Mouse (Mus musculus) lung, postnatal 0 days (tissue): ENCODE data around the gene Stra6. TPM values are rescaled to one million over a fixed set of nuclear protein-coding genes. Genes with fewer than 3 reads are reported as not detected.

Source experiments
- ATAC-seq: fragments of 200-750 bp; cut with Nextera tagmentation; 2 replicates; pipeline ENCODE4 v1.8.0; 2017; ENCODE audit warnings: moderate library complexity
- DNase-seq: peaks from one replicate; pipeline ENCODE4 v3.0.0-alpha.2; 2016; ENCODE audit warnings: low spot score
- H3K27ac ChIP-seq: fragments of 300-500 bp; sonication (generic); 2 replicates; pipeline ENCODE4 v1.5.1; 2014; ENCODE audit warnings: antibody characterized with exemption, mild to moderate bottlenecking, low read length, mixed read lengths
- H3K27me3 ChIP-seq: fragments of 300-500 bp; sonication (generic); replicated peaks from 2 replicates; pipeline ENCODE4 v1.6.1; 2014; ENCODE audit warnings: low read length, mixed read lengths; ENCODE audit not compliant: insufficient read depth
- H3K36me3 ChIP-seq: fragments of 300-500 bp; sonication (generic); 2 replicates; pipeline ENCODE4 v1.6.1; 2014; ENCODE audit warnings: low read length, mixed read lengths; ENCODE audit not compliant: insufficient read depth
- H3K4me1 ChIP-seq: fragments of 300-500 bp; sonication (generic); 2 replicates; pipeline ENCODE4 v1.6.1; 2014; ENCODE audit warnings: antibody characterized with exemption, low read depth, low read length, mixed read lengths; ENCODE audit not compliant: insufficient read depth
- H3K4me2 ChIP-seq: fragments of 300-500 bp; sonication (generic); replicated peaks from 2 replicates; pipeline ENCODE4 v1.6.1; 2014; ENCODE audit warnings: low read depth, mild to moderate bottlenecking, low read length, moderate library complexity, mixed read lengths
- H3K4me3 ChIP-seq: fragments of 300-500 bp; sonication (generic); 2 replicates; pipeline ENCODE4 v1.5.1; 2014; ENCODE audit warnings: low read depth, low read length
- H3K9ac ChIP-seq: fragments of 300-500 bp; sonication (generic); replicated peaks from 2 replicates; pipeline ENCODE4 v1.6.1; 2014; ENCODE audit warnings: low read depth, mild to moderate bottlenecking
- H3K9me3 ChIP-seq: fragments of 300-500 bp; sonication (generic); 2 replicates; pipeline ENCODE4 v1.6.1; 2016; ENCODE audit warnings: low read length, mixed read lengths
- CTCF ChIP-seq: IDR thresholded peaks from 2 replicates; pipeline ENCODE4 v1.5.1; 2016; ENCODE audit warnings: antibody characterized with exemption, mild to moderate bottlenecking
- EP300 ChIP-seq: IDR thresholded peaks from 2 replicates; pipeline ENCODE4 v1.6.1; 2016; ENCODE audit warnings: antibody characterized with exemption, mild to moderate bottlenecking, control low read depth
- WGBS: fragments of 180-500 bp; shearing (Covaris S2); extraction: QIAGEN DNeasy Blood & Tissue Kit; methylation state at CpG from one replicate; pipeline ENCODE4 v1.1.7; 2014; 5-methylcytosine and 5-hydroxymethylcytosine counted together
- polyA plus RNA-seq: library from polyadenylated mRNA; unstranded; fragments of >200 nt; fragmentation: Nextera tagmentation; extraction: Ambion mirVana; gene quantifications from 2 replicates; pipeline ENCODE4 v1.2.1, GENCODE M21; 2015

The Stra6 gene
- polyA plus RNA-seq, 1 experiment from 2014 or later, result 0.41 TPM

DNA sequence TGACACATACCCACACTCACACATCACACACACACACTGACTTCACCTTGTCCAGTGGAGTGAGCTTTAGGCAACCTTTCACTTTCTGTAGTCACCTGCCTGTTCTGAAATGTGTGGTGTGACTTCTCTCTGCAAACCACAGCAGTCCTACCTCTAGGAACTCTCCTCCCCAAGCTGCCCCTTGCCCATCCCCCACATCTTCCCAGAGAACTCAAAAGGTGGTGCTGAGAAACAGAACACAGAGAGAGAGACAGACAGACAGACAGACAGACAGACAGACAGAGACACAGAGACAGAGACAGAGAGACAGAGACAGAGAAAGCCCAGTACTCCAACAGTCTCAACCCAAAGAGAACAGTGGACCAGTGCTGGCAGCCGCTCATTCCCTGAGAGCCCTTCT lies 132.1 kb downstream of the Stra6 start:
- H3K9ac ChIP-seq, result no peak overlapping the region
- TF ChIP-seq EP300 (no peak), CTCF (no peak)
- H3K9me3 ChIP-seq, result no peaks in the 10 kb centered on the region
- H3K36me3 ChIP-seq, result no peaks in the 10 kb centered on the region
- ATAC-seq (no peak), DNase-seq (no peak)
- H3K27me3 ChIP-seq, result peaks cover 57% of the 10 kb centered on the region
- WGBS, result 10% methylated on average over 1 of the region's 1 CpGs
- H3K4me3 ChIP-seq, result no peak overlapping the region
- no peak overlapping the region for H3K27ac ChIP-seq
- H3K4me2 ChIP-seq, result no peak overlapping the region
- H3K4me1 ChIP-seq, result peaks cover 8% of the 10 kb centered on the region; the same call in 1 of the 2 replicates

DNA sequence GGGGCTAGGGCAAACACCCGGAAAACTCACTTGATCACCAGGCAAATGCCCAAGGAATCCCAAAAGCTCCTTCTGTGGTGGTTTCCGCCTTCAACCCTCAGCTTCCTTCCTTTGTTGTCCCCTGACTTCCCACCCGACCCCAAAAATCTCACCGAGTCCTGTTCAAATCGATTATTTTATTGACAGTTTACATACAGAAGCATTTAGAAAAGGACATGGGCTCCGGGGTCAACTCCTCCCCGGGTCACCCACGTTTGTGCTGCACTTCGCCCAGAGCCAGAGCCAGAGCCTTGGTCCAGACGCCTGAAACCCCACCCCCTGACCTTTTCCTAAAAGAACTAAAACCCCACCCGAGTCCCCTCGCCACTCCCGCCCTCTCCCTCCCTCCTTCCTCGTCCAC lies 132.6 kb downstream of the Stra6 start:
- TF ChIP-seq EP300, result no peak
- TF ChIP-seq CTCF, result no peak

DNA sequence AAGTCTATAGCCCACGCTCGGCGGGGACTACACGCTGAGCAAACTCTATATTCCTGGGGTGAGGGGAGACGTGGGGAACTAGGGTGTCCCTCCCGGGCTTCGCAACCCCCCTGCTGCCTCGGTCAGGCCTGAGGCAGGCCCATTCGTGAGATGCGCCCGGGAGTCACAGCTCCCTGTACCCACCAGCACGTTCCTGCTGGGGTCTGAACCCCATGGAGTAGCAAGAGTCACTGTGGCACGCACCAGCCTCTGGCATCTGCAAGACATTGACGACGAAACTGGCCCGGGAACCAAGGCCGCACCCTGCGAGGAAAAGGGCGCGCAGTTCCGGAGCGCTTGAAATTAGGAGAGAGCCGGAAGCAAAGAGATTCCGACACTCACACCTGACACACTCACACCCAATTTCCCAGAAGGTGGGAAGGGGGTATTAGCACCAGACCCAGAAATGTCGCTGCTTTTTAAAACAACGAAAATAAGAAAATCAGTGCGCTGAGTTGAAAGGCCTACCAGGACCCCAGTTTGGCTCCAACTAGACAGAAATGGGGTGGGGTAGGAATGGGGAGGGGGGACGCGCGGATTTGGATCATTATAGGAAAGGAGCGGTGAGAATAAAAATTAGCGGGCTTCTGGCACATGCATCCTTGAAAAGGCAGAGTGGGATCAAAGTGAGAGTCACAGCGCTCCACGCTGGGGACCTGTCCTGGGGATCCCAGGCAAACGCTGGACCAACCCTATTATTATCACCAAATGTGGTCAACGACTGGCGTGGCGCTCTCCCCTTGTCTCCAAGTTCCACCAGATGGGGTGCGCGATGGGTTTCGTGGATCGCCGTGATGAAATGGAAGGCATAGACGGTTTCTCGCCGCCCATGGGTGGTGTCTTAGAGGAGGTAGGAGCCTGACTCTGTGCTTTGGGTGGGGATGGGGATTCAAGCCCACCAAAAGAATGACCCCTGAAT lies 133.3 kb downstream of the Stra6 start:
- WGBS, result 4% methylated on average over 46 of the region's 46 CpGs
- DNase-seq (no peak), ATAC-seq (no peak)
- Histone ChIP-seq H3K4me2 (0 out of 2 replicates have a peak overlapping the region, but pooled peaks have one; percentile 15), H3K36me3 (no peaks in the 10 kb centered on the region), H3K9me3 (no peaks in the 10 kb centered on the region), H3K4me1 (peaks cover 8% of the 10 kb centered on the region; the same call in 1 of the 2 replicates), H3K4me3 (no peak overlapping the region), H3K27ac (no peak overlapping the region), H3K9ac (no peak overlapping the region), H3K27me3 (peaks cover 68% of the 10 kb centered on the region)
- no peak for TF ChIP-seq CTCF
- no peak for TF ChIP-seq EP300

More for the DNA sequence above, 132.6 kb downstream of the Stra6 start:
- no peak overlapping the region for H3K4me3 ChIP-seq
- 4% methylated on average over 14 of the region's 14 CpGs for WGBS
- H3K4me1 ChIP-seq, result peaks cover 8% of the 10 kb centered on the region; the same call in 1 of the 2 replicates
- H3K27ac ChIP-seq, result no peak overlapping the region
- DNase-seq (no peak), ATAC-seq (no peak)
- H3K4me2 ChIP-seq, result no peak overlapping the region
- peaks cover 61% of the 10 kb centered on the region for H3K27me3 ChIP-seq
- no peaks in the 10 kb centered on the region for H3K36me3 ChIP-seq
- no peak overlapping the region for H3K9ac ChIP-seq
- no peaks in the 10 kb centered on the region for H3K9me3 ChIP-seq

DNA sequence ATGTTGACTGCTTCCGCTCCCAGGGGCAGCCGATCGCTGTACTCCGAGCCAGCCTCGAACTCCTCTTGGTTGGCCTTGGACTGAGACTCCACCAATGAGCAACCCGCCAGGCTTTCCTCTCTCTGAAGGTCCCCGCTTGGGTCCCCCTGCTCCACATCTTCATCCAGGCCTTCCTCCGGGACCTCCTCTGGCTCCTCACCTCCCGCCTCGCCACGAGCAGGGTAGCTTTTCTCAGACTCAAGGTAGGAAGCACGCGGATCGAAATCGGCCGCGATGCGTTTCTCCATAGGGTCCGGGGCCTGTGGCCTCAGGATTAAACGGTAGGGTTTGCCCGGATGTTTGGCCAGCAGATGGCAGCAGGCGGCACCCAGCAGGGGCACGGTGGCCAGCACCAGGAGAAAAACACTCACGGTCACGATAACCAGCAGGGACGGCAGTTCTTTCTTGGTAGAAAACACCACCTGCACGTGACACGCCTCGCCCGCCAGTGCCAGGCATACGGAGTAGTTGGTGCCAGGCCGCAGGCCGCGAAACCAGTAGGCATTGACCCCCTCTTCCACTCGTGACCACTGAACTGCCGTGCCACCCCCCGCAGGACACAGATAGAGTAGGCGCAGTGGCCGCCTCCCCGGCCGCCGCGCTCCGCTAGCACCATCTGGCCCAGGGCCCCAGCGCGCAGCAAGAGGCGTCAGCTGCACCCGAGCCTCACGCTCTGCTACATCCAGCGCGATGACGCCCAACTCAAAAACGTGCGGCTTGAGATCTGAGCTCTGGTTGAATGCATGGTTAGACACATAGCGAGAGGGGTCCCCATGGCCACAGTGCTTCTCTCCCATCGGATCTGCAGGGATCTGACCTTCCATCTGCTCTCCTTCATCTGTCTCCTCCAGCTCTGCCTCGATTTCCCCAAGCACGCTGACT lies 134.5 kb downstream of the Stra6 start:
- H3K9me3 ChIP-seq, result no peaks in the 10 kb centered on the region
- peaks cover 8% of the 10 kb centered on the region; the same call in 1 of the 2 replicates for H3K4me1 ChIP-seq
- H3K4me3 ChIP-seq, result peak overlapping the region; percentile 6; the same call in 1 of the 2 replicates
- peak; percentile 44 for ATAC-seq
- H3K36me3 ChIP-seq, result no peaks in the 10 kb centered on the region
- 2% methylated on average over 58 of the region's 58 CpGs for WGBS
- DNase-seq, result no peak
- H3K27ac ChIP-seq, result no peak overlapping the region
- no peak overlapping the region for H3K9ac ChIP-seq
- peaks cover 80% of the 10 kb centered on the region for H3K27me3 ChIP-seq
- peak overlapping the region; percentile 15; the same call in 1 of the 2 replicates for H3K4me2 ChIP-seq
- TF ChIP-seq EP300 (no peak), CTCF (peak; percentile 71)

DNA sequence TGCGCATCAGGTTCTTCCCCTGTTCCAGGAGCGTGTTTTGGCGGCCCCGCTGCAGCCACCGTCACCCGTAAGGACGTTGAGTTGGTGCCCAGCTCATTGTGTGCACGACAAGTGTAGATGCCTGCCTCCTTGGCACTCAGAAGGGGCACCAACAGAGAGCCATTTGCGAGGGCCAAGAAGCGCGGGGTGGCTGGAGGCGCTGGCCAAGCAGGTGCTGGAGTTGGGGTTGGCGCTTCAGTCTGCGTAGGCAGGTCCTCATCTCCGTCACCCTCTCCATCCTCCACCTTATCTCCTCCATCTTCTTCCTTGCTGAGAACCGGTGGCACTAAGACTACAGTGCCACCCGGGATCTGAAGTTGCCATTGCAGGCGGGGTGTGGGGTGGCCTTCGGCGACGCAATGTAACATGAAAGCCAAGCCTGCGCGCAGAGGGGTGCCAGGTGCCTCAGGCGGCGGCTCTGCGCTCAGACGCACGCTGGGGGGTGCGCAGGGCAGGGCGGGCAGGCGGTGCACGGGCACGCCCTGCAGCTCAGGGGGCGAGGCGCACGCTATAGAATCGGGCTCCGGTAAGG lies 135.3 kb downstream of the Stra6 start:
- WGBS, result 2% methylated on average over 38 of the region's 38 CpGs

More for the DNA sequence above, 135.3 kb downstream of the Stra6 start:
- ATAC-seq (no peak), DNase-seq (no peak)
- Histone ChIP-seq H3K27ac (no peak overlapping the region), H3K27me3 (peaks cover 88% of the 10 kb centered on the region), H3K4me3 (no peak overlapping the region), H3K9ac (no peak overlapping the region), H3K36me3 (no peaks in the 10 kb centered on the region), H3K4me2 (no peak overlapping the region), H3K4me1 (peaks cover 8% of the 10 kb centered on the region; the same call in 1 of the 2 replicates), H3K9me3 (no peaks in the 10 kb centered on the region)
- TF ChIP-seq EP300, result no peak
